Comparison of ENCODE assay signal across 30 mouse cellular contexts in genomic region chr9:21022288-21022687, GRCm38 (mm10). TPM values are rescaled to one million over a fixed set of nuclear protein-coding genes. Genes with fewer than 3 reads are reported as not detected.
A peak's percentile ranks its signal among the peaks of the same experiment; 100 is the strongest.
DNase-seq lines count a peak whose midpoint lies in the region; ATAC-seq and TF ChIP-seq lines count a peak whose summit lies in the region.
"Had no signal": no experiment of that assay in that cellular context is flagged by ENCODE, and none has a peak within 500 bp of the region (broad histone marks: within the 10 kb centered on the region; RNA-seq: fewer than 3 reads in every experiment).

No protein-coding gene starts in this region.

- peaks cover 25% of the 10 kb centered on the region for H3K27me3 ChIP-seq in heart, embryonic 15.5 days
- H3K27me3 ChIP-seq in E14TG2a.4 (ENCODE audit: insufficient read depth, low read length): no peaks in the 10 kb centered on the region
- H3K27me3 ChIP-seq in lung, postnatal 0 days (replicated peaks; ENCODE audit: insufficient read depth, low read length): 0 out of 2 replicates have a peak, but pooled peaks cover 2% of the 10 kb centered on the region

- no peaks in the 10 kb centered on the region for H3K9me3 ChIP-seq in heart, embryonic 15.5 days (replicated peaks)
- no peaks in the 10 kb centered on the region for H3K9me3 ChIP-seq in E14TG2a.4 (ENCODE audit: low read length)
- H3K9me3 ChIP-seq in lung, postnatal 0 days (ENCODE audit: low read length): no peaks in the 10 kb centered on the region
- H3K9me3 ChIP-seq: embryonic facial prominence, embryonic 12.5 days; forebrain, embryonic 10.5 days; forebrain, embryonic 15.5 days; heart, embryonic 13.5 days; hindbrain, embryonic 12.5 days; limb, embryonic 12.5 days; liver, embryonic 15.5 days; midbrain, embryonic 12.5 days had no signal

- intact Hi-C loops in heart, postnatal 10 days (cut with DNase I): no loop called here

- H3K4me1 ChIP-seq in heart, embryonic 15.5 days (replicated peaks): 0 out of 2 replicates have a peak, but pooled peaks cover 6% of the 10 kb centered on the region
- H3K4me1 ChIP-seq in E14TG2a.4 (replicated peaks; ENCODE audit: low read depth, low read length): peaks cover 96% of the 10 kb centered on the region
- peaks cover 7% of the 10 kb centered on the region for H3K4me1 ChIP-seq in lung, postnatal 0 days (ENCODE audit: insufficient read depth, low read depth, low read length)
- H3K4me1 ChIP-seq: embryonic facial prominence, embryonic 12.5 days; forebrain, embryonic 10.5 days; forebrain, embryonic 15.5 days; heart, embryonic 13.5 days; hindbrain, embryonic 12.5 days; midbrain, embryonic 12.5 days had no signal

- DNase-seq in heart, postnatal 10 days: no peak
- peak; percentile 86 for DNase-seq in ZHBTc4 (ENCODE audit: low read depth, low spot score)
- peak; percentile 81 for DNase-seq in lung, postnatal 0 days (ENCODE audit: low spot score)
- no peak for DNase-seq in frontal cortex, postnatal 10 days (ENCODE audit: low spot score in 2 of 2)
- no peak for DNase-seq in left cerebral cortex, adult 18-20 months (ENCODE audit: low spot score in 2 of 2)
- DNase-seq: adrenal gland, postnatal 10 days; cerebellum, adult 9-10 months; cerebellum, postnatal 36 days; heart, postnatal 36 days; kidney, adult 9 months; kidney, postnatal 10 days; thymus, adult 2 months; thymus, postnatal 36 days had no signal

- 51% methylated on average over 6 of the region's 6 CpGs for WGBS in heart, embryonic 15.5 days
- WGBS in lung, postnatal 0 days: 42% methylated on average over 6 of the region's 6 CpGs

- no peak for TF ChIP-seq CTCF in E14TG2a.4 (conservative IDR thresholded peaks at IDR 0.05; ENCODE audit: low read length)
- no peak for TF ChIP-seq CTCF in lung, postnatal 0 days (IDR thresholded peaks at IDR 0.05)

- no peak overlapping the region for H3K4me3 ChIP-seq in heart, embryonic 15.5 days
- H3K4me3 ChIP-seq in E14TG2a.4 (replicated peaks; ENCODE audit: low read length): 0 out of 2 replicates have a peak overlapping the region, but pooled peaks have one; percentile 7
- no peak overlapping the region for H3K4me3 ChIP-seq in lung, postnatal 0 days (ENCODE audit: low read depth, low read length)
- H3K4me3 ChIP-seq: embryonic facial prominence, embryonic 12.5 days; forebrain, embryonic 10.5 days; forebrain, embryonic 15.5 days; heart, embryonic 13.5 days; hindbrain, embryonic 12.5 days; left cerebral cortex, adult 2 months; limb, embryonic 12.5 days; liver, embryonic 15.5 days; midbrain, embryonic 12.5 days had no signal

- no peak for ATAC-seq in heart, embryonic 15.5 days (replicated peaks; ENCODE audit: insufficient number of reproducible peaks, insufficient read depth, low FRiP score, low read depth)
- ATAC-seq in lung, postnatal 0 days: peak; percentile 30
- ATAC-seq: forebrain, embryonic 15.5 days; intestine, embryonic 16.5 days had no signal

- TF ChIP-seq EP300 in lung, postnatal 0 days (IDR thresholded peaks at IDR 0.05): peak; percentile 77

- H3K36me3 ChIP-seq in heart, embryonic 15.5 days: no peaks in the 10 kb centered on the region
- H3K36me3 ChIP-seq in E14TG2a.4 (ENCODE audit: insufficient read depth, low read length): peaks cover 96% of the 10 kb centered on the region
- H3K36me3 ChIP-seq in lung, postnatal 0 days (ENCODE audit: insufficient read depth, low read length): 0 out of 2 replicates have a peak, but pooled peaks cover 8% of the 10 kb centered on the region
- H3K36me3 ChIP-seq: embryonic facial prominence, embryonic 12.5 days; forebrain, embryonic 10.5 days; forebrain, embryonic 15.5 days; heart, embryonic 13.5 days; hindbrain, embryonic 12.5 days; limb, embryonic 12.5 days; midbrain, embryonic 12.5 days had no signal

- H3K4me2 ChIP-seq in heart, embryonic 15.5 days: no peak overlapping the region
- H3K4me2 ChIP-seq in lung, postnatal 0 days (replicated peaks; ENCODE audit: low read depth, low read length): no peak overlapping the region
- H3K4me2 ChIP-seq: embryonic facial prominence, embryonic 12.5 days; forebrain, embryonic 15.5 days; heart, embryonic 13.5 days; hindbrain, embryonic 12.5 days; limb, embryonic 12.5 days; liver, embryonic 15.5 days; midbrain, embryonic 12.5 days had no signal

- peak overlapping the region; percentile 5; the same call in 1 of the 2 replicates for H3K27ac ChIP-seq in heart, embryonic 15.5 days
- H3K27ac ChIP-seq in lung, postnatal 0 days (ENCODE audit: low read length): peak overlapping the region; percentile 87
- H3K27ac ChIP-seq: embryonic facial prominence, embryonic 12.5 days; forebrain, embryonic 10.5 days; forebrain, embryonic 15.5 days; heart, embryonic 13.5 days; hindbrain, embryonic 12.5 days; left cerebral cortex, adult 2 months; limb, embryonic 12.5 days; liver, embryonic 15.5 days; midbrain, embryonic 12.5 days had no signal

- H3K9ac ChIP-seq in heart, embryonic 15.5 days: no peak overlapping the region
- no peak overlapping the region for H3K9ac ChIP-seq in lung, postnatal 0 days (replicated peaks; ENCODE audit: low read depth)
- H3K9ac ChIP-seq: embryonic facial prominence, embryonic 12.5 days; forebrain, embryonic 15.5 days; heart, embryonic 13.5 days; hindbrain, embryonic 12.5 days; limb, embryonic 12.5 days; liver, embryonic 15.5 days; midbrain, embryonic 12.5 days had no signal

RNA-seq across cellular contexts. Expression of gene Icam1, which starts 6.5 kb away (rescaled TPM):
- 13.2 and 24.9 TPM in 2 replicates for polyA plus RNA-seq in heart, embryonic 15.5 days (2015; fragmentation: Nextera tagmentation; extraction: Ambion mirVana)
- 1 to 10 TPM; 8.9 to 9.5 TPM for total RNA-seq in heart, postnatal 10 days (2021)
- polyA plus RNA-seq in lung, postnatal 0 days (2015; fragmentation: Nextera tagmentation; extraction: Ambion mirVana): 236 and 352 TPM in 2 replicates
- total RNA-seq in left cerebral cortex, adult 18-20 months (2021): 1 to 10 TPM; 2.3 to 2.9 TPM

RNA-seq across cellular contexts. Expression of gene Icam4, which starts 6.9 kb away (rescaled TPM):
- 1.9 and 2.8 TPM in 2 replicates for polyA plus RNA-seq in heart, embryonic 15.5 days (2015; fragmentation: Nextera tagmentation; extraction: Ambion mirVana)
- under 1 TPM; 0.53 to 0.79 TPM for total RNA-seq in heart, postnatal 10 days (2021)
- 3.3 and 3.8 TPM in 2 replicates for polyA plus RNA-seq in lung, postnatal 0 days (2015; fragmentation: Nextera tagmentation; extraction: Ambion mirVana)
- total RNA-seq in left cerebral cortex, adult 18-20 months (2021): 1 to 10 TPM in 1 of 2 experiments, under 1 TPM in 1; 0.98 to 1.7 TPM
- total RNA-seq: gastrocnemius, postnatal 4 days had no signal

RNA-seq across cellular contexts. Expression of gene Icam5, which starts 9.6 kb away (rescaled TPM):
- polyA plus RNA-seq in heart, embryonic 15.5 days (2015; fragmentation: Nextera tagmentation; extraction: Ambion mirVana): 0.04 and 0.13 TPM in 2 replicates
- under 1 TPM; 0.10 to 0.12 TPM for total RNA-seq in heart, postnatal 10 days (2021)
- polyA plus RNA-seq in lung, postnatal 0 days (2015; fragmentation: Nextera tagmentation; extraction: Ambion mirVana): 0.18 and 0.27 TPM in 2 replicates
- 100 to 1,000 TPM; 203 to 239 TPM for total RNA-seq in left cerebral cortex, adult 18-20 months (2021)
- total RNA-seq: heart, postnatal 36 days; liver, adult 2 months had no signal
- polyA plus RNA-seq: limb, embryonic 12.5 days; midbrain, embryonic 12.5 days had no signal

RNA-seq across cellular contexts. Expression of gene Mrpl4, which starts 19.8 kb away (rescaled TPM):
- polyA plus RNA-seq in heart, embryonic 15.5 days (2015; fragmentation: Nextera tagmentation; extraction: Ambion mirVana): 136 and 147 TPM in 2 replicates
- 100 to 1,000 TPM; 103 to 104 TPM for total RNA-seq in heart, postnatal 10 days (2021)
- polyA plus RNA-seq in lung, postnatal 0 days (2015; fragmentation: Nextera tagmentation; extraction: Ambion mirVana): 112 and 125 TPM in 2 replicates
- 10 to 100 TPM; 57.3 to 62.1 TPM for total RNA-seq in left cerebral cortex, adult 18-20 months (2021)

RNA-seq across cellular contexts. Expression of gene Zglp1, which starts 44.6 kb away (rescaled TPM):
- polyA plus RNA-seq in heart, embryonic 15.5 days (2015; fragmentation: Nextera tagmentation; extraction: Ambion mirVana): 0.42 TPM in 1 of 2 replicates, not detected in the other
- total RNA-seq in heart, postnatal 10 days (2021): not detected
- 0.51 TPM in 1 of 2 replicates, not detected in the other for polyA plus RNA-seq in lung, postnatal 0 days (2015; fragmentation: Nextera tagmentation; extraction: Ambion mirVana)
- not detected for total RNA-seq in left cerebral cortex, adult 18-20 months (2021)
- total RNA-seq: adrenal gland, postnatal 10 days; gastrocnemius, adult 8-10 months; gastrocnemius, postnatal 4 days; heart, adult 8-10 months; heart, postnatal 36 days; liver, adult 2 months had no signal
- polyA plus RNA-seq: frontal cortex, adult 2 months; hindbrain, embryonic 12.5 days had no signal

Comparison
In these comparisons a context has a peak if more than half of its experiments do, and no peak if none do; other contexts are left out.
1. DNase-seq: peak in ZHBTc4 (single experiment) and lung, postnatal 0 days (single experiment); none in heart, postnatal 10 days (0 of 2), frontal cortex, postnatal 10 days (0 of 2) and left cerebral cortex, adult 18-20 months (0 of 2).
2. RNA of gene Icam5, which starts 9.6 kb away (total RNA-seq): 203 to 239 TPM in left cerebral cortex, adult 18-20 months; 0.10 to 0.12 TPM in heart, postnatal 10 days; every median in the first group is over 100 times any median in the second.